Mouse (Mus musculus) liver, embryonic 14.5 days (tissue): ENCODE measurements around the gene Ino80d.

ENCODE experiments used
- CTCF ChIP-seq: IDR thresholded peaks from 2 replicates; pipeline ENCODE4 v1.5.1; 2016; ENCODE audit warnings: antibody characterized with exemption, low read depth, control low read depth
- EP300 ChIP-seq: IDR thresholded peaks from 2 replicates; pipeline ENCODE4 v1.6.1; 2016; ENCODE audit warnings: antibody characterized with exemption, low read depth

DNA sequence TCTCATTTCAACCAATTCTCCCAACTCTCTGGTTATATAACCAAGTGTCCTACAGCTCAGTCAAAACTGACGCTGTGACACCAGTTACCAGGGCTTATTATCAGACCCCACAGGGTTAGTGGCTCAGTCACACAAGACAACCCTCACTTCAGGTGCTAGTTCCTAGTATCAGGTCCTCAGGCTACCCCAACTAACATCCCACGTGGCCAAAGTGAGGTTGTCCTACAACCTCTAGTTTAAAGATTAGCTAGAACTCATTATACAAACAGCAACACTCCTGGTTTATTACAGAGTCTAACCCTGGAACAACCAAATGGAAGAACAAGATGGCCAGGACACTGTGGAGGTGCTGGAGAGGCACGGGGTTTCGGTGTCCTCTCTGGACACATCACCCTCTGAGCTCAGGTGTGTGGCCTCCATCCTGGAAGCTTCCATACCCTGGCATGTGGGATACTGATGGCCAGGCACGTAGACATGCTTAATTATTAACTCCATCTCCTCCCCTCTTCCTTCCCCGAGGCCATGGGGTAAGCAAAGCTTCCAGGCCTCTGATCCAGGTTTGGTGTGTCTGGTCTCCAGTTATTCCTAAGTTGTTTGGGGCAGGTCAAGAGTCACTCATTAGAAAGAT lies 9.5 kb upstream of the Ino80d start:
- TF ChIP-seq CTCF (no peak), EP300 (no peak)
